Mouse (Mus musculus) intestine, embryonic 15.5 days (tissue): ENCODE measurements around the gene Atxn2. TPM values are rescaled to one million over a fixed set of nuclear protein-coding genes. Genes with fewer than 3 reads are reported as not detected.

Experiments
- ATAC-seq: fragments of 200-750 bp; cut with Nextera tagmentation; 2 replicates; pipeline ENCODE4 v1.8.0; 2017; ENCODE audit warnings: moderate TSS enrichment, moderate library complexity
- H3K27ac ChIP-seq: fragments of 300-500 bp; sonication (generic); 2 replicates; pipeline ENCODE4 v1.5.1; 2015; ENCODE audit warnings: mild to moderate bottlenecking, inconsistent platforms
- H3K27me3 ChIP-seq: fragments of 300-500 bp; sonication (generic); replicated peaks from 2 replicates; pipeline ENCODE4 v1.6.1; 2015; ENCODE audit warnings: inconsistent platforms
- H3K36me3 ChIP-seq: fragments of 300-500 bp; sonication (generic); 2 replicates; pipeline ENCODE4 v1.6.1; 2015; ENCODE audit warnings: inconsistent platforms
- H3K4me1 ChIP-seq: fragments of 300-500 bp; sonication (generic); replicated peaks from 2 replicates; pipeline ENCODE4 v1.6.1; 2015; ENCODE audit warnings: inconsistent platforms
- H3K4me2 ChIP-seq: fragments of 300-500 bp; sonication (generic); replicated peaks from 2 replicates; pipeline ENCODE4 v1.6.1; 2015; ENCODE audit warnings: mild to moderate bottlenecking, inconsistent platforms
- H3K4me3 ChIP-seq: fragments of 300-500 bp; sonication (generic); replicated peaks from 2 replicates; pipeline ENCODE4 v1.5.1; 2015; ENCODE audit warnings: inconsistent platforms
- H3K9ac ChIP-seq: fragments of 300-500 bp; sonication (generic); 2 replicates; pipeline ENCODE4 v1.6.1; 2015; ENCODE audit warnings: inconsistent platforms
- H3K9me3 ChIP-seq: fragments of 300-500 bp; sonication (generic); 2 replicates; pipeline ENCODE4 v1.6.1; 2016; ENCODE audit warnings: inconsistent platforms
- WGBS: fragments of 180-500 bp; shearing (Covaris S2); methylation state at CpG from one replicate; pipeline ENCODE4 v1.1.7; 2015; 5-methylcytosine and 5-hydroxymethylcytosine counted together
- polyA plus RNA-seq: library from polyadenylated mRNA; unstranded; fragments of >200 nt; fragmentation: Nextera tagmentation; extraction: Ambion mirVana; gene quantifications from 2 replicates; pipeline ENCODE4 v1.2.1, GENCODE M21; 2015

Gene Atxn2
- polyA plus RNA-seq, 1 experiment from 2014 or later, result 59.0 TPM

- WGBS, result 90% methylated on average over 5 of the region's 5 CpGs
- Histone ChIP-seq H3K27me3 (no peaks in the 10 kb centered on the region), H3K9me3 (no peaks in the 10 kb centered on the region), H3K4me1 (0 out of 2 replicates have a peak, but pooled peaks cover 7% of the 10 kb centered on the region), H3K36me3 (peaks cover 33% of the 10 kb centered on the region), H3K27ac (no peak overlapping the region), H3K4me3 (no peak overlapping the region), H3K4me2 (no peak overlapping the region), H3K9ac (no peak overlapping the region)
- no peak for ATAC-seq
Measured at GRCm38 (mm10) chr5:121821116-121821515, 110.0 kb downstream of the Atxn2 start.

GRCm38 (mm10) chr5:121821552-121821951, 110.4 kb downstream of the Atxn2 start:
- no peak for ATAC-seq
- H3K36me3 ChIP-seq, result peaks cover 32% of the 10 kb centered on the region
- WGBS, result 75% methylated on average over 5 of the region's 5 CpGs
- H3K27ac ChIP-seq, result no peak overlapping the region
- no peaks in the 10 kb centered on the region for H3K9me3 ChIP-seq
- no peaks in the 10 kb centered on the region for H3K27me3 ChIP-seq
- no peak overlapping the region for H3K9ac ChIP-seq
- 0 out of 2 replicates have a peak, but pooled peaks cover 7% of the 10 kb centered on the region for H3K4me1 ChIP-seq
- H3K4me3 ChIP-seq, result no peak overlapping the region
- H3K4me2 ChIP-seq, result no peak overlapping the region

GRCm38 (mm10) chr5:121822786-121823505, 111.8 kb downstream of the Atxn2 start:
- Histone ChIP-seq H3K27ac (no peak overlapping the region), H3K4me3 (no peak overlapping the region), H3K4me1 (peaks cover 7% of the 10 kb centered on the region; the same call in 1 of the 2 replicates), H3K9me3 (no peaks in the 10 kb centered on the region), H3K36me3 (peaks cover 22% of the 10 kb centered on the region), H3K4me2 (no peak overlapping the region), H3K27me3 (no peaks in the 10 kb centered on the region), H3K9ac (no peak overlapping the region)
- no peak for ATAC-seq
- WGBS, result 76% methylated on average over 7 of the region's 7 CpGs

- H3K4me1 ChIP-seq, result peaks cover 11% of the 10 kb centered on the region
- no peak overlapping the region for H3K9ac ChIP-seq
- no peak for ATAC-seq
- WGBS, result 93% methylated on average over 1 of the region's 1 CpGs
- peaks cover 15% of the 10 kb centered on the region for H3K36me3 ChIP-seq
- H3K4me2 ChIP-seq, result no peak overlapping the region
- H3K27me3 ChIP-seq, result no peaks in the 10 kb centered on the region
- H3K27ac ChIP-seq, result no peak overlapping the region
- no peak overlapping the region for H3K4me3 ChIP-seq
- no peaks in the 10 kb centered on the region for H3K9me3 ChIP-seq
Measured at GRCm38 (mm10) chr5:121823668-121824067, 112.5 kb downstream of the Atxn2 start.

GRCm38 (mm10) chr5:121824121-121824520, 113.0 kb downstream of the Atxn2 start:
- no peak overlapping the region for H3K9ac ChIP-seq
- H3K27me3 ChIP-seq, result no peaks in the 10 kb centered on the region
- H3K4me3 ChIP-seq, result no peak overlapping the region
- no peaks in the 10 kb centered on the region for H3K9me3 ChIP-seq
- H3K27ac ChIP-seq, result peak overlapping the region; percentile 17; the same call in 1 of the 2 replicates
- ATAC-seq, result no peak
- no peak overlapping the region for H3K4me2 ChIP-seq
- H3K4me1 ChIP-seq, result peaks cover 16% of the 10 kb centered on the region
- whole genome bisulfite sequencing, result 61% methylated on average over 4 of the region's 4 CpGs
- H3K36me3 ChIP-seq, result peaks cover 11% of the 10 kb centered on the region

GRCm38 (mm10) chr5:121825606-121826005, 114.5 kb downstream of the Atxn2 start:
- H3K4me2 ChIP-seq, result no peak overlapping the region
- no peaks in the 10 kb centered on the region for H3K9me3 ChIP-seq
- peaks cover 2% of the 10 kb centered on the region; the same call in 1 of the 2 replicates for H3K36me3 ChIP-seq
- WGBS, result 94% methylated on average over 3 of the region's 3 CpGs
- H3K4me3 ChIP-seq, result no peak overlapping the region
- ATAC-seq, result no peak
- H3K27ac ChIP-seq, result no peak overlapping the region
- no peak overlapping the region for H3K9ac ChIP-seq
- peaks cover 19% of the 10 kb centered on the region for H3K4me1 ChIP-seq
- H3K27me3 ChIP-seq, result no peaks in the 10 kb centered on the region

GRCm38 (mm10) chr5:121827876-121828275, 116.7 kb downstream of the Atxn2 start:
- peaks cover 2% of the 10 kb centered on the region; the same call in 1 of the 2 replicates for H3K36me3 ChIP-seq
- WGBS, result 87% methylated on average over 4 of the region's 4 CpGs
- no peaks in the 10 kb centered on the region for H3K9me3 ChIP-seq
- H3K4me3 ChIP-seq, result no peak overlapping the region
- no peak for ATAC-seq
- H3K27me3 ChIP-seq, result no peaks in the 10 kb centered on the region
- no peak overlapping the region for H3K9ac ChIP-seq
- peaks cover 27% of the 10 kb centered on the region for H3K4me1 ChIP-seq
- H3K4me2 ChIP-seq, result no peak overlapping the region
- no peak overlapping the region for H3K27ac ChIP-seq

- peak overlapping the region; percentile 74 for H3K4me2 ChIP-seq
- H3K36me3 ChIP-seq, result 0 out of 2 replicates have a peak, but pooled peaks cover 2% of the 10 kb centered on the region
- WGBS, result 15% methylated on average over 82 of the region's 82 CpGs
- H3K27me3 ChIP-seq, result no peaks in the 10 kb centered on the region
- peak; percentile 47 for ATAC-seq
- H3K4me1 ChIP-seq, result peaks cover 35% of the 10 kb centered on the region
- H3K27ac ChIP-seq, result no peak overlapping the region
- peak overlapping the region; percentile 34 for H3K4me3 ChIP-seq
- peak overlapping the region; percentile 28; the same call in 1 of the 2 replicates for H3K9ac ChIP-seq
- no peaks in the 10 kb centered on the region for H3K9me3 ChIP-seq
Measured at GRCm38 (mm10) chr5:121828491-121829432, 117.6 kb downstream of the Atxn2 start.

GRCm38 (mm10) chr5:121831002-121831601, 120.0 kb downstream of the Atxn2 start:
- Histone ChIP-seq H3K4me1 (peaks cover 50% of the 10 kb centered on the region), H3K4me2 (no peak overlapping the region), H3K27me3 (no peaks in the 10 kb centered on the region), H3K27ac (no peak overlapping the region), H3K36me3 (0 out of 2 replicates have a peak, but pooled peaks cover 2% of the 10 kb centered on the region), H3K9ac (no peak overlapping the region), H3K4me3 (no peak overlapping the region), H3K9me3 (no peaks in the 10 kb centered on the region)
- 92% methylated on average over 6 of the region's 6 CpGs for WGBS
- ATAC-seq, result no peak

GRCm38 (mm10) chr5:121832376-121833155, 121.4 kb downstream of the Atxn2 start:
- H3K9me3 ChIP-seq, result no peaks in the 10 kb centered on the region
- ATAC-seq, result no peak
- H3K4me3 ChIP-seq, result no peak overlapping the region
- H3K36me3 ChIP-seq, result no peaks in the 10 kb centered on the region
- no peaks in the 10 kb centered on the region for H3K27me3 ChIP-seq
- no peak overlapping the region; the same call in 1 of the 2 replicates for H3K4me2 ChIP-seq
- H3K27ac ChIP-seq, result no peak overlapping the region
- peaks cover 54% of the 10 kb centered on the region for H3K4me1 ChIP-seq
- no peak overlapping the region for H3K9ac ChIP-seq
- 68% methylated on average over 6 of the region's 6 CpGs for WGBS

- Histone ChIP-seq H3K27ac (0 out of 2 replicates have a peak overlapping the region, but pooled peaks have one; percentile 51), H3K27me3 (no peaks in the 10 kb centered on the region), H3K4me3 (no peak overlapping the region), H3K4me2 (peak overlapping the region; percentile 90), H3K9ac (no peak overlapping the region), H3K4me1 (peaks cover 60% of the 10 kb centered on the region), H3K9me3 (no peaks in the 10 kb centered on the region), H3K36me3 (no peaks in the 10 kb centered on the region)
- 98% methylated on average over 2 of the region's 2 CpGs for WGBS
- no peak for ATAC-seq
Measured at GRCm38 (mm10) chr5:121833159-121833558, 122.0 kb downstream of the Atxn2 start.
